Mouse (Mus musculus) heart, postnatal 0 days (tissue): ENCODE results near the gene Shc2. TPM values are rescaled to one million over a fixed set of nuclear protein-coding genes. Genes with fewer than 3 reads are reported as not detected.

Experiments
- ATAC-seq: fragments of 200-750 bp; cut with Nextera tagmentation; 2 replicates; pipeline ENCODE4 v1.8.0; 2017; ENCODE audit warnings: low read depth, moderate number of reproducible peaks, moderate library complexity; ENCODE audit not compliant: insufficient read depth
- DNase-seq: peaks from one replicate; pipeline ENCODE4 v3.0.0-alpha.2; 2016; ENCODE audit warnings: low spot score
- H3K27ac ChIP-seq: fragments of 300-500 bp; sonication (generic); 2 replicates; pipeline ENCODE4 v1.5.1; 2014; ENCODE audit warnings: low read depth, mild to moderate bottlenecking
- H3K27me3 ChIP-seq: fragments of 300-500 bp; sonication (generic); 2 replicates; pipeline ENCODE4 v1.6.1; 2014; ENCODE audit warnings: low read length, mixed read lengths; ENCODE audit not compliant: control insufficient read depth, insufficient read depth
- H3K36me3 ChIP-seq: fragments of 300-500 bp; sonication (generic); replicated peaks from 2 replicates; pipeline ENCODE4 v1.6.1; 2014; ENCODE audit warnings: low read length, mixed read lengths; ENCODE audit not compliant: control insufficient read depth, insufficient read depth
- H3K4me1 ChIP-seq: fragments of 300-500 bp; sonication (generic); 2 replicates; pipeline ENCODE4 v1.6.1; 2014; ENCODE audit warnings: antibody characterized with exemption; ENCODE audit not compliant: control insufficient read depth, insufficient read depth
- H3K4me2 ChIP-seq: fragments of 300-500 bp; sonication (generic); 2 replicates; pipeline ENCODE4 v1.6.1; 2014; ENCODE audit warnings: low read depth, mild to moderate bottlenecking, low read length, moderate library complexity
- H3K4me3 ChIP-seq: fragments of 300-500 bp; sonication (generic); 2 replicates; pipeline ENCODE4 v1.5.1; 2014; ENCODE audit warnings: low read depth, low read length
- H3K9ac ChIP-seq: fragments of 300-500 bp; sonication (generic); replicated peaks from 2 replicates; pipeline ENCODE4 v1.6.1; 2014; ENCODE audit warnings: low read depth, low read length, mixed read lengths
- H3K9me3 ChIP-seq: fragments of 300-500 bp; sonication (generic); replicated peaks from 2 replicates; pipeline ENCODE4 v1.6.1; 2016; ENCODE audit warnings: low read length; ENCODE audit not compliant: control insufficient read depth
- CTCF ChIP-seq: IDR thresholded peaks from 2 replicates; pipeline ENCODE4 v1.5.1; 2016; ENCODE audit warnings: antibody characterized with exemption, control low read depth, low read depth
- EP300 ChIP-seq: IDR thresholded peaks from 2 replicates; pipeline ENCODE4 v1.6.1; 2016; ENCODE audit warnings: antibody characterized with exemption, low read depth
- WGBS: fragments of 180-500 bp; shearing (Covaris S2); extraction: QIAGEN DNeasy Blood & Tissue Kit; methylation state at CpG from one replicate; pipeline ENCODE4 v1.1.7; 2014; 5-methylcytosine and 5-hydroxymethylcytosine counted together
- polyA plus RNA-seq: library from polyadenylated mRNA; unstranded; fragments of >200 nt; fragmentation: Nextera tagmentation; extraction: Ambion mirVana; gene quantifications from 2 replicates; pipeline ENCODE4 v1.2.1, GENCODE M21; 2015
- total RNA-seq: library from RNA; depleted of rRNA; stranded (reverse); fragments of >200 nt; gene quantifications from 2 replicates; pipeline ENCODE4 v1.2.3, GENCODE M21; 2014; ENCODE audit warnings: low replicate concordance

Shc2 gene
- total and polyA plus RNA-seq, 2 experiments from 2014 or later, result 1.1 to 2.7 TPM

GRCm38 (mm10) chr10:79616376-79616775 lies 21.3 kb downstream of the Shc2 start:
- H3K36me3 ChIP-seq, result no peaks in the 10 kb centered on the region
- H3K4me3 ChIP-seq, result no peak overlapping the region
- ATAC-seq, result no peak
- peaks cover 13% of the 10 kb centered on the region; the same call in 1 of the 2 replicates for H3K4me1 ChIP-seq
- no peak for DNase-seq
- H3K9ac ChIP-seq, result no peak overlapping the region
- no peak overlapping the region for H3K4me2 ChIP-seq
- H3K27ac ChIP-seq, result no peak overlapping the region
- no peaks in the 10 kb centered on the region for H3K9me3 ChIP-seq
- WGBS, result 83% methylated on average over 5 of the region's 5 CpGs
- H3K27me3 ChIP-seq, result peaks cover 36% of the 10 kb centered on the region
- TF ChIP-seq CTCF (no peak), EP300 (no peak)

DNA sequence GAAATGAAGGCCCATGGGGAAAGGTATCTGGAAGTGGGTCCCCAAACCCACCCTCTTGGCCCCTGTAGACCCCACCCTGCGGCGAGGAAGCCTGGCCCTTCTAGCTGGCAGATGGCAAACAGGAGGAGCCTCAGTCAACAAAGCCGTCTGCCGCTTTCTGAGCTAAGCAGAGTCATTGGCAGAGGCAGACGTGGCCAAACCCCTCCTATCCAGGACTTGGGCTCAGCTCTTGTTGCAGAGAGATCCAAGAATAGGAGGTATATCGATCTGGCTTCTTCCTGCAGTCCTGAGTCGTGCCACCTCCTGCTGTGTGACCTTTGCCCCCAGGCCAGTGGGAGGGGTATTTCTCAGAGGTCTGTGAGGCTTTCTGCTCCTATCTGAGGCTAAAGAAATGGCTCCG lies 21.9 kb downstream of the Shc2 start:
- Histone ChIP-seq H3K36me3 (no peaks in the 10 kb centered on the region), H3K4me3 (no peak overlapping the region), H3K4me1 (peaks cover 13% of the 10 kb centered on the region; the same call in 1 of the 2 replicates), H3K27ac (no peak overlapping the region), H3K9me3 (no peaks in the 10 kb centered on the region), H3K27me3 (peaks cover 36% of the 10 kb centered on the region), H3K4me2 (no peak overlapping the region), H3K9ac (no peak overlapping the region)
- TF ChIP-seq CTCF (no peak), EP300 (no peak)
- WGBS, result 17% methylated on average over 8 of the region's 8 CpGs
- no peak for DNase-seq
- ATAC-seq, result no peak

DNA sequence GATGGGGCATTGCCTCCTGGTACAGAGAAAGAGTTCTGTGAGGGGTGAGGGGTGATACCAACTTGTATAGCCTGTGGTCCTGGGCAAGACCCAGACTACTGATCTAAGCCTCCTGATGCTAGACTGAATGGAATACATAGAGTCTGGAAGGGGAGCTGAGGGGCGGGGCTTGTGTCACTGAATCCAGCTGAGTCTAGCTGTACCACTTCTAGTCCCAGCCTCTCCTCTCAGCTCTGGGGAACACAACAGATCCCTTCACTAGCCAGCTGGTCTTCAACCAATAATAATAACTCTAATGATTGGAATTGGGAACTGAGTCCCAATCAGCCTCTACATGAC lies 23.4 kb downstream of the Shc2 start:
- Histone ChIP-seq H3K4me3 (peak overlapping the region; percentile 40), H3K9ac (no peak overlapping the region), H3K4me1 (peaks cover 13% of the 10 kb centered on the region; the same call in 1 of the 2 replicates), H3K4me2 (peak overlapping the region; percentile 74; the same call in 1 of the 2 replicates), H3K27ac (no peak overlapping the region), H3K36me3 (no peaks in the 10 kb centered on the region), H3K9me3 (no peaks in the 10 kb centered on the region), H3K27me3 (peaks cover 36% of the 10 kb centered on the region)
- TF ChIP-seq CTCF (no peak), EP300 (no peak)
- DNase-seq (no peak), ATAC-seq (no peak)
- 69% methylated on average over 1 of the region's 1 CpGs for WGBS

DNA sequence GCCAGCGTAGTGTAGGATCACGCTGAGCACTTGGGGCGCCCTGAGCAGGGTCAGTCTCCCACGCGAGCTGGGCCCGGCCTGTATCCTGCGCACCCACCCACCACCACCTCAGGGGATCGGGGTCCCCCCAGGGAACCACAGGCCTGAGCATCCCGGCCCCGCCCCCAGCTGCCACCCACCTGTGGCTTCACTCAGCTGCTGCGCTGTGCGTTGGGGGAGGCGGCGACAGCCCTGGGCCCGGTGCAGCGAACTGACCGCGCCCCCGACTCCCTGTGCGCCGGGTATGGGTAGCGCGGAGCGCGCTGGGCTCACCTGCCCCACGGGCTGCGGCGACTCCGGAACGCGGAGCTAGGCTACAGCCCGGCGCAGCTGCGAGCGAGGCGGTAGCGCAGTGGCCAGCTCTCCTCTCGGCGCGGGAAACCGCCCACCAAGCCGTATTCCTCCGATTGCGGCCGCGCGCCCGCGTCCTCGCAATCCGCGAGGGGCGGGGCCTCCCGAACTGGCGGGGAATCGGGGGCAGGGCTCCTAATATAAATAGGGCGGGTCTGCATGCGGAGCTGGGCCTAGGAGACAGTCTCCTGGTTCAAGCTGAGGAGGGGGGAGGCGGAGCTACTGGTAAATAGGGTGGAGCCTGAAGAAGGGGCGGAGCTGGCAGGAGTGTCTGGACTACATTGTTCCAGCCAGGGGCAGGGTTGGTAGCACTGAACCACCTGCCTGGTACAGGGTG lies 24.0 kb downstream of the Shc2 start, which contains the start of gene C2cd4c:
TSS of gene C2cd4c (minus strand) at position 448 of the 727 bp plus-strand sequence.
- Histone ChIP-seq H3K4me2 (peak within 1 kb of the TSS; percentile 74), H3K4me3 (peak within 1 kb of the TSS; percentile 40), H3K27me3 (peaks cover 36% of the 10 kb centered on the region), H3K36me3 (no peaks in the 10 kb centered on the region), H3K27ac (no peak within 1 kb of the TSS), H3K9ac (no peak within 1 kb of the TSS), H3K4me1 (peaks cover 13% of the 10 kb centered on the region; the same call in 1 of the 2 replicates), H3K9me3 (no peaks in the 10 kb centered on the region)
- TF ChIP-seq EP300 (no peak), CTCF (no peak)
- ATAC-seq (peak; percentile 40), DNase-seq (peak; percentile 7)
- 1% methylated on average over 49 of the region's 60 CpGs for WGBS

GRCm38 (mm10) chr10:79612192-79613135 lies 25.3 kb downstream of the Shc2 start:
- no peaks in the 10 kb centered on the region for H3K36me3 ChIP-seq
- 12% methylated on average over 51 of the region's 51 CpGs for WGBS
- no peaks in the 10 kb centered on the region for H3K9me3 ChIP-seq
- no peak overlapping the region for H3K27ac ChIP-seq
- H3K4me3 ChIP-seq, result 0 out of 2 replicates have a peak overlapping the region, but pooled peaks have one; percentile 10
- no peak overlapping the region for H3K9ac ChIP-seq
- ATAC-seq (peak; percentile 34), DNase-seq (no peak)
- H3K4me1 ChIP-seq, result peaks cover 13% of the 10 kb centered on the region; the same call in 1 of the 2 replicates
- peaks cover 36% of the 10 kb centered on the region for H3K27me3 ChIP-seq
- H3K4me2 ChIP-seq, result peak overlapping the region; percentile 28; the same call in 1 of the 2 replicates
- TF ChIP-seq CTCF (peak; percentile 30; the same call in 1 of the 2 replicates), EP300 (no peak)
